Mouse (Mus musculus): Measurements from ENCODE around the gene Dsel.

Gene Dsel

DNA sequence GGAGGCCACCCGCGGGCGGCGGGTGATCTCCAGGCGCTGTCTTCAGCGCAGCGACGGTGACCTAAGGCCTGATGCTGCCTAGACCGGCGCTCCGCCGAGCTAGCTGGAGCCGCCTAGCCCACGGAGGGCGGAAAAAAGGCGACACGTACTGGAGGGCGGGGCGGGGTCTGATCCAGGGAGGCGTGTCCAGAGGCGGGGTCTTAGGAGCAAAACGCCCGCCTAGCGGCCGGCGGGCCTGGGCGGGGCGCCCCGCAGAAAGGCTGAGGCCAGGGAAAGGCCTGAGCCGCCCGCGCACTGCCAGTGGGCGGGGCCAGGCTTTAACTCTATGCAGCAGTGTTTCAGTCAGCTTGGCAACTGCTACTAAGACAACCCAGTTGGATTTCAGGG, at the start of gene Dsel:
TSS of gene Dsel (minus strand) at position 140 of the 387 bp plus-strand sequence.
- DNase-seq (ENCODE audit: low read depth, low spot score): peak; percentile 46

DNA sequence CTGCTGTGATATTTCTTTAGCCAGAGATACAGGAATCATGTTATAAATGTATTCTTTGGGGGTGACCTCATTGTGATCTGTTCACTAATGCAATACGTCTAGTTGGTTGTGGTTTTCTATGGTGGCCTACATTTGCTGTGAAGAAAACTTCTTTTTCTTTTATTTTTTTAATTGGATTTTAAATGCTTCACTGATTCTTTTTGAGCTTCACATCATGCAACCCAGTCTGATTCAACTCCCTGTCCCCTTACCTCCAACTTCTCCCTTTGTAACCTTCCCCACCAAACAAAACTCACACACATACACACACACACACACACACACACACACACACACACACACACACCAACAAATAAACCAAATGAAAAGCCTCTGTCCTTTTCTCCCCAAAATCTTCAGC, 46.7 kb upstream of the Dsel start:
- no peak for DNase-seq (ENCODE audit: low read depth, low spot score)

DNA sequence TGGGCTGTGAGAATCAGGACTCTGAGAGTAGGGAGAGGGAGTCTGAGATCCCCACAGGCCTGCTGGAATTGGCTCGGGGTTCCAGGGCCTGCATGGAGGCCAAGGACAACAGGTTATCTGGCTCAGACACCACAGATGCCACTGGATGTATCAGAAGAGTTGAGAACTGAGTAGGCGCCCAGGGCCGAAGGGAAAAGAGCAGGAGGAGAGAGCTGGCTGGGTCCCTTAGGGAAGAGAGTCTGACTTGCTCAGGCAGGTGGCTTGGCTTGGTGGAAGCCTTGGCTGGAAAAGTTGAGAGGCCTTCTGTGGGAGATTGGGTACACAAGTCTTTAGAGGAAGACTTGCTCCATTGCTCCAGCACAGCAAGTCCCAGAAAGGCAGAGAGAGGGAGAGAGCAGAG, 18.6 kb upstream of the Dsel start:
- no peak for DNase-seq (ENCODE audit: low read depth, low spot score)

DNA sequence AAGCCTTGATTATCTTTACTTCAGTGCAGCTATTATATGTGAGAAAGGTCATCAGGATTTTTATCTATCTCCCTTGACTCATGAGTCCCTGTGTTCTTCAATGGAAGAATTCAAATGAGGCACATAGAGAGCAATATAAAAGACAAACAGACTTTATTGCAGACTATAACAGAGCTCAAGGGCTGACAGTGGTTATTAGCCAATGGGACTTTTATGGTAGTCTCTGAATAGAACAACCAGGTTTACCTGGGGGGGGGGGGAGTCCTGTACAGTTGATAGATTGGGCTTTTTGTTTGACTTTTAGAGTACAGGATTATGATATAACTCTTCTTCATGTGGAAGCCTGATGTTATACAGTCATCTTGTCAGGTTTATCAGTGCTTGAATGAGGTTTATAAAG, 11.1 kb upstream of the Dsel start:
- DNase-seq (ENCODE audit: low read depth, low spot score): no peak

DNA sequence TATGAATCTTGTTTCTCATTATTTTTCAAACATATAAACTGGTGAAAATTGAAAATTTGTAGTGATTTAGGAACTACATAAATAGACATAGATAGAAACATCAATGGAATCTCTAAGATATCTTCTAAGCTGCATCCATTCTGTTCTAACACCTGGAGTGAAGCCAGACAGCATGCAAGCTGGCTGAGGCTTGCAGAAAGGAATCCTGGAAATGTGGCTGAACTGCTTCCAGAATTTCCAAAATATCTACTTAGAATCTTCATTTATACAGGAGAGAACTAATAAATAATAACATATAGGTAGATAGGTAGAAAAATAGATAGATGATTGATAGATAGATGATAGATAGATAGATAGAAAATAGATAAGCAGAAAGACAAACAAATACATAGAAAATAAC, 8.5 kb upstream of the Dsel start:
- DNase-seq (ENCODE audit: low read depth, low spot score): no peak

DNA sequence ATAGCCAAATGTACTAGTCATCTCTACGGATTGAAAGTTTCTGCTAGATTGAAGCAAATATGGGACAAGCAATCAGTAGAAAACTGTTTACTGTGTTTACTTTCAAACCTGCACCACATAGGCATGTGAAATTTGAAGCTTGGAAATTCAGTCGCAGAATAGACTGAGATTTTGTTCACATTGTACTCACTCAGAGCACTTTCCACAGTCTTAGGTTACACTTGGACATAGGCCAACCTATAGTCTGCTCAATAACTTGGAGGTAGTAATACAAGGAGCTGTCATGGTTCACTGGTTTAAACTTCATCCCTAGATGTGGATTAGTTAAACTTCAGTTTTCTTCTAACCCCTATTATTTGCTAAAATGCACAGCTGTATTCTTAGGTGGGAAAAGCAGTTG, 749 bp upstream of the Dsel start:
- DNase-seq (ENCODE audit: low read depth, low spot score): no peak

DNA sequence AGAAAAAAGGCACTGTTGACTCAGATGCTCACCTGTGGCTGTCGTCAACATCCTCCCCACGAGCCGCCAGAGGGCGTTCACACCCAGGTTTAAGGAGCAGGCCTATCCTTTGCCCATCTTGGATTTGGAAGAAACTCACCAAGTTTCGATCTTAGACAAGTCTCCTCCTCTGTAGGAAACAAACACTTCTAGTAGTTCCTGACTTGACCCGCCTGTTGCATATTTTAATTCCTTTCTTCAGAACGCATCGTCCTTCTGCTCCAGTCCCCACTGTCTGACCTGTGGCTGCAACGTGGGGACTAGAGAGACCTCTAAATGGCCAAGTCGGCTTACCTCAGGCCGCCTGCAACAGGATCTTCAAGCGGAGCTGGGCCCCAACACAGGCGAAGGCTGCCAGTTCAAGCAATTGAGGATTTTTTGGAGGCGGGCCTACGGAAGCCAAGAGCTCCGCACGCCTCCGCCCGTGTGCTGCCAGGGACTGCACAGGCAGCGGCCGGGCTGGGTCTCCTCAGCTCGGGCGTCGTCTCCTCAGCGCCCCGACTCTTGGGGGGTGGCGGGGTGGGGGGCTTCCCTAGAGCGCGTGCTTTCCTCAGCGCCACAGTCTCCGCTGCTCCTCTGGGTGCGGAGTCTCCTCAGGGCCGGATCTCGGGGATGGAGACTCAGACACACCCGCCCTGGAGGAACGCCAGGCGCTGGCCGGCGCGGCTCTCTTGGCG, 497 bp downstream of the Dsel start:
- peak; percentile 38 for DNase-seq (ENCODE audit: low read depth, low spot score)

DNA sequence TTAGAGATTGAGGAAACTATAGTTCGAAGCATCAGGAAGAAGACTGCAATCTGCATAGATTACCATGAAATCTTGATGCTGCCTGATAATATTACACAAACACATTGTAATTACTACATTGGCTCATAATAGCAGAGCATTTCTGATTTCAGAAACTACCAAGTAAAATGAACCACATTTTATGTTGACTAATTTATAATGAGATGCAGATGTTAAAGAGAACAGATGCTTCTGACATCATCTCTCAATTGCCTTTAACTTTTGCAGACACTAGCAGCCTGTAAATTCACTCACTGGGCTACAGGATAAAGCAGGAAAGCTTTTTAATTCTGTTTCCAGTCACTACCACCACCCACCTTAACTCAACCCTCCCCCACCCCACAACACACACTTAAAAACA, 6.9 kb downstream of the Dsel start:
- DNase-seq (ENCODE audit: low read depth, low spot score): no peak

DNA sequence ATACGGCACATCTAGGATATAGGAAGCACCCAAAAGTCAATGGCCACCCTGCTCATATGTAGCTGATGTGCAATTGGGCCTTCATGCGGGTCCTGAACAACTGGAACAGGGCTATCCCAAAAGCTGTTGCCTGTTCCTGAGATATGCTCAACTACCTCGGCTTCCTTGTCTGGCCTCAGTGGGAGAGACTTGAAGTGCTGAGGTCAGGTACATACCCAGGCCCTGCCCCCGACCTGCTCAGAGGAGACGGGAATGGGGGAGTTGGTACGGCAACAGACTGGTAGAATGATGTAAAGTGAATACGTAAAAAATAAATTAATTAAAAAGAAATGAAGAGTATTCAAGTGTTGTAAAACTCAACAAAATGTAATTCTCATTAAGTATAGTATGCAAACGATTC, 12.3 kb downstream of the Dsel start:
- no peak for DNase-seq (ENCODE audit: low read depth, low spot score)

DNA sequence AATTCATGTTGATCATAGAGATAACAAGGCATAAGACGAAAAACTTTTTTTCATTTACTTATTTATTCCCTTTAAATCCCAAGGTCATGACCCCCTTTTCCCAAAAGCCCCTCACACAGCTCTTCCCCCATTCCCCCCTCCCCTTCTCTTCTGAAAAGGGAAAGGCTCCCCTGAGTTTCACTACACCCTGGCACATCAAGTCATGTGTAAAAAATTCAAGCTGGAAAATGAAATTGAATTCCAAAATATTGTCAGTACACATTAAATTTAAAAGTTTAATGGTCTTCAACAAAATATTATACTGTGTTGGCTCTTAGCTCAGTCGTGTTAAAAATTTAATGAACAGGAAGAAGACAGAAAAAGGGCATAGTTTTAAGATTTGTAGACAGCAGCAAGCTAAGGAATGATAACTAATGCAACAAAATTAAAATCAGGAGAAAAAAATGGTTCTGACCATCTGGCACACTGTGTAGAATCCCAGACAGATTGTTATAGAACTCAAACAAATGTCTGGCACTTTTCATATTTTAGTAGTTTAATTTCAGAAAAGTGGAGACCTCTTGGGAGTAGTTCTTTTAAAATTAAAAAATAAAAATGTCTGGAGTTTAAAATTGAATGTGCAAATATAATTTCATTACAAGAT, 31.0 kb downstream of the Dsel start:
- DNase-seq (ENCODE audit: low read depth, low spot score): no peak

Data from retina, adult 2 months (tissue).